Mouse (Mus musculus): ENCODE measurements at regions not wholly inside any gene's neighbourhood (a gene's known extent, or its start where the extent isn't known, plus 50 kb on each side); places are given as distances from the start of the nearest gene placed in this dataset.

GRCm38 (mm10) chr12:107808158-107808715, 195.2 kb downstream of the Bcl11b start:
- Histone ChIP-seq H3K36me3 (ENCODE audit: insufficient read depth) (no peaks in the 10 kb centered on the region), H3K4me3 (ENCODE audit: low read depth, low read length) (no peak overlapping the region), H3K4me2 (no peak overlapping the region), H3K9me3 (ENCODE audit: low read depth, low read length) (no peaks in the 10 kb centered on the region), H3K27ac (ENCODE audit: low read depth) (no peak overlapping the region), H3K9ac (no peak overlapping the region), H3K27me3 (ENCODE audit: insufficient read depth, low read length) (peaks cover 7% of the 10 kb centered on the region; the same call in 1 of the 2 replicates), H3K4me1 (ENCODE audit: insufficient read depth) (peaks cover 3% of the 10 kb centered on the region; the same call in 1 of the 2 replicates)
- 51% methylated on average over 9 of the region's 9 CpGs for whole genome bisulfite sequencing
- DNase-seq (no peak), ATAC-seq (ENCODE audit: insufficient read depth) (no peak)
- TF ChIP-seq CTCF (IDR thresholded peaks at IDR 0.05; ENCODE audit: low read depth) = no peak

GRCm38 (mm10) chr12:107811231-107811630, 192.2 kb downstream of the Bcl11b start:
- peaks cover 7% of the 10 kb centered on the region; the same call in 1 of the 2 replicates for H3K27me3 ChIP-seq (ENCODE audit: insufficient read depth, low read length)
- no peak overlapping the region for H3K9ac ChIP-seq
- no peaks in the 10 kb centered on the region for H3K36me3 ChIP-seq (ENCODE audit: insufficient read depth)
- no peak for DNase-seq
- peaks cover 3% of the 10 kb centered on the region; the same call in 1 of the 2 replicates for H3K4me1 ChIP-seq (ENCODE audit: insufficient read depth)
- H3K9me3 ChIP-seq (ENCODE audit: low read depth, low read length) = no peaks in the 10 kb centered on the region
- no peak overlapping the region for H3K4me3 ChIP-seq (ENCODE audit: low read depth, low read length)
- H3K4me2 ChIP-seq = no peak overlapping the region
- ATAC-seq (ENCODE audit: insufficient read depth) = no peak
- no peak overlapping the region for H3K27ac ChIP-seq (ENCODE audit: low read depth)
- TF ChIP-seq CTCF (IDR thresholded peaks at IDR 0.05; ENCODE audit: low read depth) = no peak
- 18% methylated on average over 5 of the region's 5 CpGs for WGBS

GRCm38 (mm10) chr12:107812549-107813335, 190.7 kb downstream of the Bcl11b start:
- ATAC-seq (ENCODE audit: insufficient read depth) = no peak
- peak; percentile 33 for DNase-seq
- H3K4me3 ChIP-seq (ENCODE audit: low read depth, low read length) = no peak overlapping the region
- peaks cover 7% of the 10 kb centered on the region; the same call in 1 of the 2 replicates for H3K27me3 ChIP-seq (ENCODE audit: insufficient read depth, low read length)
- H3K4me1 ChIP-seq (ENCODE audit: insufficient read depth) = no peaks in the 10 kb centered on the region
- no peak overlapping the region for H3K9ac ChIP-seq
- TF ChIP-seq CTCF (IDR thresholded peaks at IDR 0.05; ENCODE audit: low read depth) = no peak
- no peaks in the 10 kb centered on the region for H3K36me3 ChIP-seq (ENCODE audit: insufficient read depth)
- H3K4me2 ChIP-seq = no peak overlapping the region
- WGBS = 55% methylated on average over 14 of the region's 14 CpGs
- H3K27ac ChIP-seq (ENCODE audit: low read depth) = no peak overlapping the region
- H3K9me3 ChIP-seq (ENCODE audit: low read depth, low read length) = no peaks in the 10 kb centered on the region

GRCm38 (mm10) chr12:107814926-107815325, 188.5 kb downstream of the Bcl11b start:
- Histone ChIP-seq H3K9me3 (ENCODE audit: low read depth, low read length) (no peaks in the 10 kb centered on the region), H3K4me2 (no peak overlapping the region), H3K27ac (ENCODE audit: low read depth) (no peak overlapping the region), H3K9ac (no peak overlapping the region), H3K4me3 (ENCODE audit: low read depth, low read length) (no peak overlapping the region), H3K4me1 (ENCODE audit: insufficient read depth) (no peaks in the 10 kb centered on the region), H3K36me3 (ENCODE audit: insufficient read depth) (no peaks in the 10 kb centered on the region), H3K27me3 (ENCODE audit: insufficient read depth, low read length) (no peaks in the 10 kb centered on the region)
- DNase-seq (no peak), ATAC-seq (ENCODE audit: insufficient read depth) (no peak)
- 65% methylated on average over 7 of the region's 7 CpGs for WGBS
- TF ChIP-seq CTCF (IDR thresholded peaks at IDR 0.05; ENCODE audit: low read depth) = no peak

GRCm38 (mm10) chr12:107823768-107824394, 179.5 kb downstream of the Bcl11b start:
- H3K27ac ChIP-seq (ENCODE audit: low read depth) = no peak overlapping the region
- DNase-seq = no peak

GRCm38 (mm10) chr12:107825921-107826320, 177.5 kb downstream of the Bcl11b start:
- no peak for TF ChIP-seq CTCF (IDR thresholded peaks at IDR 0.05; ENCODE audit: low read depth)

More at GRCm38 (mm10) chr12:107823768-107824394, 179.5 kb downstream of the Bcl11b start:
- Histone ChIP-seq H3K9ac (no peak overlapping the region), H3K9me3 (ENCODE audit: low read depth, low read length) (no peaks in the 10 kb centered on the region), H3K27me3 (ENCODE audit: insufficient read depth, low read length) (no peaks in the 10 kb centered on the region), H3K4me1 (ENCODE audit: insufficient read depth) (no peaks in the 10 kb centered on the region), H3K4me2 (no peak overlapping the region), H3K4me3 (ENCODE audit: low read depth, low read length) (no peak overlapping the region), H3K36me3 (ENCODE audit: insufficient read depth) (no peaks in the 10 kb centered on the region)
- no peak for TF ChIP-seq CTCF (IDR thresholded peaks at IDR 0.05; ENCODE audit: low read depth)
- 75% methylated on average over 5 of the region's 5 CpGs for WGBS
- no peak for ATAC-seq (ENCODE audit: insufficient read depth)

More at GRCm38 (mm10) chr12:107825921-107826320, 177.5 kb downstream of the Bcl11b start:
- WGBS = 78% methylated on average over 4 of the region's 4 CpGs
- H3K27ac ChIP-seq (ENCODE audit: low read depth) = no peak overlapping the region
- no peaks in the 10 kb centered on the region for H3K27me3 ChIP-seq (ENCODE audit: insufficient read depth, low read length)
- H3K9me3 ChIP-seq (ENCODE audit: low read depth, low read length) = no peaks in the 10 kb centered on the region
- no peaks in the 10 kb centered on the region for H3K4me1 ChIP-seq (ENCODE audit: insufficient read depth)
- H3K9ac ChIP-seq = no peak overlapping the region
- DNase-seq (no peak), ATAC-seq (ENCODE audit: insufficient read depth) (no peak)
- no peak overlapping the region for H3K4me3 ChIP-seq (ENCODE audit: low read depth, low read length)
- H3K36me3 ChIP-seq (ENCODE audit: insufficient read depth) = no peaks in the 10 kb centered on the region
- H3K4me2 ChIP-seq = no peak overlapping the region
